8 mouse cellular contexts compared by ENCODE assay signal in genomic region chr14:105899116-105899515, GRCm38 (mm10). TPM values are rescaled to one million over a fixed set of nuclear protein-coding genes. Genes with fewer than 3 reads are reported as not detected.
DNase-seq lines count a peak whose midpoint lies in the region; ATAC-seq lines count a peak whose summit lies in the region.

No protein-coding gene starts in this region.

- no peaks in the 10 kb centered on the region for H3K27me3 ChIP-seq in embryonic facial prominence, embryonic 10.5 days (replicated peaks; ENCODE audit: low read depth, poor library complexity, severe bottlenecking)
- H3K27me3 ChIP-seq in hindbrain, embryonic 15.5 days, result no peaks in the 10 kb centered on the region
- H3K27me3 ChIP-seq in liver, embryonic 16.5 days (ENCODE audit: control insufficient read depth, insufficient read depth, low read depth, low read length), result peaks cover 42% of the 10 kb centered on the region

- H3K4me3 ChIP-seq in embryonic facial prominence, embryonic 10.5 days, result peak overlapping the region; percentile 86
- H3K4me3 ChIP-seq in hindbrain, embryonic 15.5 days, result peak overlapping the region; percentile 84
- H3K4me3 ChIP-seq in liver, embryonic 16.5 days (ENCODE audit: low read depth, low read length), result peak overlapping the region; percentile 60; the same call in 1 of the 2 replicates

- peak overlapping the region; percentile 86; the same call in 1 of the 2 replicates for H3K9ac ChIP-seq in hindbrain, embryonic 15.5 days
- H3K9ac ChIP-seq in liver, embryonic 16.5 days (ENCODE audit: low read depth, low read length), result no peak overlapping the region

- peaks cover 2% of the 10 kb centered on the region; the same call in 1 of the 2 replicates for H3K9me3 ChIP-seq in embryonic facial prominence, embryonic 10.5 days
- H3K9me3 ChIP-seq in hindbrain, embryonic 15.5 days, result no peaks in the 10 kb centered on the region
- no peaks in the 10 kb centered on the region for H3K9me3 ChIP-seq in liver, embryonic 16.5 days (replicated peaks; ENCODE audit: control insufficient read depth, low read length)

- H3K4me2 ChIP-seq in hindbrain, embryonic 15.5 days, result peak overlapping the region; percentile 86
- H3K4me2 ChIP-seq in liver, embryonic 16.5 days (ENCODE audit: low read depth, low read length), result peak overlapping the region; percentile 80

- no peak for ATAC-seq in hindbrain, embryonic 15.5 days (ENCODE audit: low FRiP score, low read depth)
- no peak for ATAC-seq in liver, embryonic 16.5 days (ENCODE audit: low read depth)

- peak; percentile 62 for DNase-seq in kidney, adult 11 months
- DNase-seq in kidney, adult 18-20 months, result no peak
- no peak for DNase-seq in embryonic facial prominence, embryonic 10.5 days (ENCODE audit: low spot score)
- no peak for DNase-seq in thymus, postnatal 36 days
- no peak for DNase-seq in urinary bladder, adult 2 months (ENCODE audit: low spot score)
- DNase-seq in spleen, postnatal 36 days (ENCODE audit: low spot score in 2 of 2), result no peak

- H3K27ac ChIP-seq in embryonic facial prominence, embryonic 10.5 days (replicated peaks), result peak overlapping the region; percentile 97
- peak overlapping the region; percentile 98 for H3K27ac ChIP-seq in hindbrain, embryonic 15.5 days (replicated peaks)
- no peak overlapping the region for H3K27ac ChIP-seq in liver, embryonic 16.5 days (ENCODE audit: low read length)

- no peaks in the 10 kb centered on the region for H3K36me3 ChIP-seq in embryonic facial prominence, embryonic 10.5 days (replicated peaks)
- no peaks in the 10 kb centered on the region for H3K36me3 ChIP-seq in hindbrain, embryonic 15.5 days
- no peaks in the 10 kb centered on the region for H3K36me3 ChIP-seq in liver, embryonic 16.5 days (ENCODE audit: control insufficient read depth, insufficient read depth)

- 4% methylated on average over 11 of the region's 11 CpGs for WGBS in embryonic facial prominence, embryonic 10.5 days
- WGBS in hindbrain, embryonic 15.5 days, result 3% methylated on average over 11 of the region's 11 CpGs
- 15% methylated on average over 11 of the region's 11 CpGs for WGBS in liver, embryonic 16.5 days (ENCODE audit: insufficient replicate concordance)

- H3K4me1 ChIP-seq in embryonic facial prominence, embryonic 10.5 days, result peaks cover 13% of the 10 kb centered on the region
- H3K4me1 ChIP-seq in hindbrain, embryonic 15.5 days (replicated peaks), result peaks cover 13% of the 10 kb centered on the region; the same call in 1 of the 2 replicates
- H3K4me1 ChIP-seq in liver, embryonic 16.5 days (ENCODE audit: control insufficient read depth, low read depth, low read length), result no peaks in the 10 kb centered on the region; the same call in 1 of the 2 replicates

RNA-seq across cellular contexts. Expression of gene Spry2, which starts 2.5 kb away (rescaled TPM):
- polyA plus RNA-seq in embryonic facial prominence, embryonic 10.5 days (2016; fragmentation: Nextera tagmentation; extraction: Ambion mirVana), result 40.0 and 41.8 TPM in 2 replicates
- polyA plus RNA-seq in hindbrain, embryonic 15.5 days (2015; fragmentation: Nextera tagmentation; extraction: Ambion mirVana), result 35.2 and 35.5 TPM in 2 replicates
- polyA plus RNA-seq in liver, embryonic 16.5 days (2015; fragmentation: Nextera tagmentation; extraction: Ambion mirVana), result 2.8 and 3.5 TPM in 2 replicates
- 9.2 and 13.9 TPM in 2 replicates for polyA plus RNA-seq in urinary bladder, adult 2 months (2012; rRNA removed)
